Mouse (Mus musculus): ENCODE data around the gene Cir1. TPM values are rescaled to one million over a fixed set of nuclear protein-coding genes. Genes with fewer than 3 reads are reported as not detected.

Gene Cir1
- total RNA-seq, 2 experiments from 2014 or later: 12.0 to 12.7 TPM

- no peak for TF ChIP-seq CTCF (IDR thresholded peaks at IDR 0.05)
- intact Hi-C loops (cut with DNase I): no loop called here
Measured at GRCm38 (mm10) chr2:73268281-73268680, 44.2 kb downstream of the Cir1 start.

GRCm38 (mm10) chr2:73267818-73268217, 44.7 kb downstream of the Cir1 start:
- no peak for DNase-seq
- no peak for TF ChIP-seq CTCF (IDR thresholded peaks at IDR 0.05)
- intact Hi-C loops (cut with DNase I): no loop called here
- Histone ChIP-seq H3K4me3 (no peak overlapping the region), H3K27ac (no peak overlapping the region)

More at GRCm38 (mm10) chr2:73268281-73268680, 44.2 kb downstream of the Cir1 start:
- Histone ChIP-seq H3K27ac (no peak overlapping the region), H3K4me3 (no peak overlapping the region)
- DNase-seq: no peak

GRCm38 (mm10) chr2:73267231-73267630, 45.3 kb downstream of the Cir1 start:
- H3K27ac ChIP-seq: no peak overlapping the region
- TF ChIP-seq CTCF (IDR thresholded peaks at IDR 0.05): no peak
- intact Hi-C loops (cut with DNase I): no loop called here
- no peak for DNase-seq
- no peak overlapping the region for H3K4me3 ChIP-seq

GRCm38 (mm10) chr2:73266623-73267022, 45.9 kb downstream of the Cir1 start:
- DNase-seq: no peak
- intact Hi-C loops (cut with DNase I): no loop called here
- TF ChIP-seq CTCF (IDR thresholded peaks at IDR 0.05): no peak
- Histone ChIP-seq H3K4me3 (no peak overlapping the region), H3K27ac (no peak overlapping the region)

- no peak overlapping the region for H3K4me3 ChIP-seq
- intact Hi-C loops (cut with DNase I): no loop called here
- H3K27ac ChIP-seq: no peak overlapping the region
- no peak for DNase-seq
- no peak; the same call in 1 of the 2 replicates for TF ChIP-seq CTCF (IDR thresholded peaks at IDR 0.05)
Measured at GRCm38 (mm10) chr2:73266011-73266410, 46.5 kb downstream of the Cir1 start.

GRCm38 (mm10) chr2:73264611-73265195, 47.8 kb downstream of the Cir1 start:
- TF ChIP-seq CTCF (IDR thresholded peaks at IDR 0.05): no peak
- H3K4me3 ChIP-seq: no peak overlapping the region; the same call in 1 of the 2 replicates
- H3K27ac ChIP-seq: no peak overlapping the region
- intact Hi-C loops (cut with DNase I): no loop called here
- DNase-seq: no peak

- peak overlapping the region; percentile 57 for H3K4me3 ChIP-seq
- TF ChIP-seq CTCF (IDR thresholded peaks at IDR 0.05): no peak
- peak; percentile 34 for DNase-seq
- H3K27ac ChIP-seq: no peak overlapping the region
- intact Hi-C loops (cut with DNase I): no loop called here
Measured at GRCm38 (mm10) chr2:73263794-73264610, 48.5 kb downstream of the Cir1 start.

- Histone ChIP-seq H3K27ac (no peak overlapping the region), H3K4me3 (peak overlapping the region; percentile 57)
- intact Hi-C loops (cut with DNase I): no loop called here
- TF ChIP-seq CTCF (IDR thresholded peaks at IDR 0.05): no peak
- DNase-seq: no peak
Measured at GRCm38 (mm10) chr2:73263172-73263765, 49.2 kb downstream of the Cir1 start.

- intact Hi-C loops (cut with DNase I): no loop called here
- H3K4me3 ChIP-seq: no peak overlapping the region
- no peak for TF ChIP-seq CTCF (IDR thresholded peaks at IDR 0.05)
- no peak for DNase-seq
- no peak overlapping the region for H3K27ac ChIP-seq
Measured at GRCm38 (mm10) chr2:73248701-73249100, 63.8 kb downstream of the Cir1 start.

GRCm38 (mm10) chr2:73241299-73241698, 71.2 kb downstream of the Cir1 start:
- TF ChIP-seq CTCF (IDR thresholded peaks at IDR 0.05): no peak
- DNase-seq: no peak
- intact Hi-C loops (cut with DNase I): no loop called here
- Histone ChIP-seq H3K27ac (no peak overlapping the region), H3K4me3 (no peak overlapping the region)

Other genes with a start within 250 kb of the Cir1 start
- gene Ola1, start 93.8 kb downstream of the Cir1 start, total RNA-seq (2021): 10 to 100 TPM; 49.3 to 58.1 TPM
- not detected for gene Sp9, start 40.8 kb downstream of the Cir1 start, total RNA-seq (2021)
- gene Scrn3, start 100 bp downstream of the Cir1 start, total RNA-seq (2021): 10 to 100 TPM; 50.4 to 51.0 TPM
- gene Gpr155, start 73.9 kb upstream of the Cir1 start, total RNA-seq (2021): 10 to 100 TPM; 14.1 to 15.7 TPM
- gene Wipf1, start 217.0 kb upstream of the Cir1 start, total RNA-seq (2021): 10 to 100 TPM in 1 of 2 experiments, 1 to 10 TPM in 1; 7.0 to 11.7 TPM

Measured in gastrocnemius, adult 2 months (tissue).